Mouse (Mus musculus) large intestine, adult 2 months (tissue): ENCODE results near the gene Klk1b3. TPM values are rescaled to one million over a fixed set of nuclear protein-coding genes. Genes with fewer than 3 reads are reported as not detected.
"Not testable (repeated sequence)": the region's sequence is repeated elsewhere in the genome, so short reads cannot be mapped to it uniquely, and the experiment has no call there.

Experiments
- DNase-seq: peaks from one replicate; pipeline ENCODE4 v3.0.0-alpha.2; 2012; ENCODE audit warnings: low read depth, low spot score
- WGBS: fragments of 180-500 bp; shearing (Covaris S2); methylation state at CpG from one replicate; pipeline ENCODE4 v1.1.7; 2018; 5-methylcytosine and 5-hydroxymethylcytosine counted together
- polyA plus RNA-seq: library from polyadenylated mRNA; depleted of rRNA; stranded (reverse); fragments of >200 nt; gene quantifications from 2 replicates; pipeline ENCODE4 v1.2.3, GENCODE M21; 2012; rRNA removed

Gene Klk1b3
- polyA plus RNA-seq, 1 experiment: 0.12 TPM

GRCm38 (mm10) chr7:44250732-44251275 is 52.8 kb downstream of the Klk1b3 start:
- WGBS: 86% methylated on average over 17 of the region's 17 CpGs

More at GRCm38 (mm10) chr7:44250732-44251275, 52.8 kb downstream of the Klk1b3 start:
- DNase-seq: not testable (repeated sequence)

Other genes starting within 250 kb of the Klk1b3 start
- not detected in 2 replicates for gene Klk1b8, start 247.5 kb upstream of the Klk1b3 start, polyA plus RNA-seq
- not detected in 2 replicates for gene Klk1b1, start 231.4 kb upstream of the Klk1b3 start, polyA plus RNA-seq
- not detected in 2 replicates for gene Klk1b9, start 222.1 kb upstream of the Klk1b3 start, polyA plus RNA-seq
- gene Klk1b11, start 202.3 kb upstream of the Klk1b3 start, polyA plus RNA-seq: not detected in 2 replicates
- gene Klk1b26, start 186.0 kb upstream of the Klk1b3 start, polyA plus RNA-seq: not detected in 2 replicates
- 0.62 and 0.71 TPM in 2 replicates for gene Klk1b27, start 145.9 kb upstream of the Klk1b3 start, polyA plus RNA-seq
- not detected in 2 replicates for gene Klk1b21, start 95.9 kb upstream of the Klk1b3 start, polyA plus RNA-seq
- gene Klk1b22, start 85.5 kb upstream of the Klk1b3 start, polyA plus RNA-seq: 2.6 and 4.9 TPM in 2 replicates
- not detected in 2 replicates for gene Klk1b16, start 61.4 kb upstream of the Klk1b3 start, polyA plus RNA-seq
- gene Klk1b24, start 10.0 kb upstream of the Klk1b3 start, polyA plus RNA-seq: 0.10 TPM in 1 of 2 replicates, not detected in the other
- gene Klk1b4, start 9.2 kb downstream of the Klk1b3 start, polyA plus RNA-seq: not detected in 2 replicates
- 0.06 and 0.12 TPM in 2 replicates for gene Klk1b5, start 17.8 kb downstream of the Klk1b3 start, polyA plus RNA-seq
- gene Klk1, start 27.2 kb downstream of the Klk1b3 start, polyA plus RNA-seq: 389 and 435 TPM in 2 replicates
- gene Gm36864, start 38.0 kb downstream of the Klk1b3 start, polyA plus RNA-seq: 0.06 TPM in 1 of 2 replicates, not detected in the other
- gene 1700028J19Rik, start 48.5 kb downstream of the Klk1b3 start, polyA plus RNA-seq: 1.3 and 2.1 TPM in 2 replicates
- 57.0 and 72.3 TPM in 2 replicates for gene 2410002F23Rik, start 48.5 kb downstream of the Klk1b3 start, polyA plus RNA-seq
- gene Acp4, start 59.2 kb downstream of the Klk1b3 start, polyA plus RNA-seq: not detected in 2 replicates
- gene Gm15517, start 63.3 kb downstream of the Klk1b3 start, polyA plus RNA-seq: not detected in 2 replicates
- gene Clec11a, start 108.7 kb downstream of the Klk1b3 start, polyA plus RNA-seq: 1.2 and 1.4 TPM in 2 replicates
- 0.48 TPM in 2 replicates for gene Shank1, start 112.1 kb downstream of the Klk1b3 start, polyA plus RNA-seq
- 0.78 and 0.92 TPM in 2 replicates for gene Syt3, start 185.9 kb downstream of the Klk1b3 start, polyA plus RNA-seq
- gene 1700008O03Rik, start 187.6 kb downstream of the Klk1b3 start, polyA plus RNA-seq: 0.95 and 0.99 TPM in 2 replicates
- gene Lrrc4b, start 230.8 kb downstream of the Klk1b3 start, polyA plus RNA-seq: 0.97 TPM in 2 replicates